Mouse (Mus musculus) CH12.LX (cell line): ENCODE measurements around the gene Psmd14. TPM values are rescaled to one million over a fixed set of nuclear protein-coding genes. Genes with fewer than 3 reads are reported as not detected.

ENCODE experiments used
- DNase-seq: peaks from one replicate; pipeline ENCODE4 v3.0.0-alpha.2; 2013; ENCODE audit errors: extremely low read depth
- H3K27ac ChIP-seq: 2 replicates; pipeline ENCODE4 v1.5.1; 2012; ENCODE audit warnings: low read depth, mild to moderate bottlenecking, control low read depth, moderate library complexity; ENCODE audit not compliant: insufficient read depth
- H3K27me3 ChIP-seq: replicated peaks from 2 replicates; pipeline ENCODE3; 2012; ENCODE audit warnings: inconsistent platforms
- H3K36me3 ChIP-seq, 2 experiments: replicated peaks in 1 of 2; 2 replicates each; pipeline versions ENCODE3 to v1.6.1; 2012; ENCODE audit warnings: inconsistent platforms in 1 of 2, low read length in 1 of 2, mild to moderate bottlenecking in 1 of 2, mixed read lengths in 1 of 2, moderate library complexity in 1 of 2; ENCODE audit not compliant: control insufficient read depth in 1 of 2, insufficient read depth in 1 of 2
- H3K4me1 ChIP-seq, 2 experiments: 2 replicates each; pipeline ENCODE4 v1.6.1; 2012; ENCODE audit warnings: inconsistent platforms in 1 of 2, moderate library complexity in 1 of 2; ENCODE audit not compliant: insufficient read depth in 2 of 2, control insufficient read depth in 1 of 2
- H3K4me2 ChIP-seq: 2 replicates; pipeline ENCODE4 v1.6.1; 2012; ENCODE audit warnings: low read depth, mild to moderate bottlenecking, control low read depth; ENCODE audit not compliant: poor library complexity, insufficient read depth, severe bottlenecking
- H3K4me3 ChIP-seq, 3 experiments: fragments of 150-350 bp in 1 of 3; sonication (generic) in 1 of 3; replicated peaks in 1 of 3; 2 replicates each; pipeline versions ENCODE3 to v1.5.1; 2011 to 2012; ENCODE audit warnings: low read depth in 2 of 3, low read length in 2 of 3, mild to moderate bottlenecking in 2 of 3, moderate library complexity in 2 of 3, control low read depth in 1 of 3, improper control_type of control experiment in 1 of 3, inconsistent platforms in 1 of 3, mixed read lengths in 1 of 3; ENCODE audit not compliant: poor library complexity in 1 of 3
- H3K79me2 ChIP-seq: replicated peaks from 2 replicates; pipeline ENCODE4 v1.6.1; 2012; ENCODE audit warnings: mild to moderate bottlenecking, moderate library complexity; ENCODE audit not compliant: control insufficient read depth, poor library complexity, insufficient read depth, severe bottlenecking; ENCODE audit errors: extremely low read depth
- H3K9ac ChIP-seq: 2 replicates; pipeline ENCODE4 v1.6.1; 2012; ENCODE audit warnings: low read depth, mild to moderate bottlenecking, control low read depth, moderate library complexity; ENCODE audit not compliant: insufficient read depth
- H3K9me3 ChIP-seq: replicated peaks from 2 replicates; pipeline ENCODE3; 2012; ENCODE audit warnings: low read length, inconsistent platforms, mixed read lengths
- BHLHE40 ChIP-seq: IDR thresholded peaks from 2 replicates; pipeline ENCODE4 v1.6.1; 2011; ENCODE audit warnings: mild to moderate bottlenecking, low read depth, low read length, improper control_type of control experiment
- CHD2 ChIP-seq: IDR thresholded peaks from 2 replicates; pipeline ENCODE4 v1.6.1; 2011; ENCODE audit warnings: low read length, improper control_type of control experiment
- CTCF ChIP-seq, 2 experiments: IDR thresholded peaks in 1 of 2; conservative IDR thresholded peaks in 1 of 2; 2 replicates each; pipeline ENCODE4 v1.5.1; 2011 to 2012; ENCODE audit warnings: low read depth in 2 of 2, low read length in 2 of 2, improper control_type of control experiment in 1 of 2, inconsistent platforms in 1 of 2, mild to moderate bottlenecking in 1 of 2, moderate library complexity in 1 of 2
- GABPA ChIP-seq: IDR thresholded peaks from 2 replicates; pipeline ENCODE4 v1.6.1; 2012; ENCODE audit warnings: low read depth, low read length, improper control_type of control experiment, inconsistent platforms; ENCODE audit not compliant: insufficient replicate concordance
- HCFC1 ChIP-seq: IDR thresholded peaks from 2 replicates; pipeline ENCODE4 v1.6.1; 2012; ENCODE audit warnings: low read depth, mild to moderate bottlenecking, inconsistent platforms, low read length, improper control_type of control experiment
- JUND ChIP-seq: conservative IDR thresholded peaks from 2 replicates; pipeline ENCODE4 v1.6.1; 2011; ENCODE audit warnings: low read depth, low read length, improper control_type of control experiment
- KAT2A ChIP-seq: IDR thresholded peaks from 2 replicates; pipeline ENCODE4 v1.6.1; 2012; ENCODE audit warnings: low read length, improper control_type of control experiment, inconsistent platforms; ENCODE audit not compliant: insufficient replicate concordance
- MAFK ChIP-seq: IDR thresholded peaks from 2 replicates; pipeline ENCODE4 v1.6.1; 2011; ENCODE audit warnings: low read length, improper control_type of control experiment; ENCODE audit not compliant: insufficient replicate concordance
- MAX ChIP-seq: IDR thresholded peaks from 2 replicates; pipeline ENCODE4 v1.6.1; 2011; ENCODE audit warnings: low read length, improper control_type of control experiment
- MAZ ChIP-seq: IDR thresholded peaks from 2 replicates; pipeline ENCODE4 v1.6.1; 2012; ENCODE audit warnings: low read depth, mild to moderate bottlenecking, inconsistent platforms, low read length, improper control_type of control experiment, moderate library complexity
- MEF2A ChIP-seq: IDR thresholded peaks from 2 replicates; pipeline ENCODE4 v1.6.1; 2014; ENCODE audit warnings: low read depth, mild to moderate bottlenecking, inconsistent platforms, low read length, improper control_type of control experiment, borderline replicate concordance
- MYC ChIP-seq: IDR thresholded peaks from 2 replicates; pipeline ENCODE4 v1.6.1; 2011; ENCODE audit warnings: low read depth, mild to moderate bottlenecking, improper control_type of control experiment, low read length
- NRF1 ChIP-seq: IDR thresholded peaks from 2 replicates; pipeline ENCODE4 v1.6.1; 2014; ENCODE audit warnings: low read depth, mild to moderate bottlenecking, inconsistent platforms, low read length, improper control_type of control experiment, moderate library complexity
- PAX5 ChIP-seq: IDR thresholded peaks from 2 replicates; pipeline ENCODE4 v1.6.1; 2012; ENCODE audit warnings: low read length, inconsistent platforms, mixed read lengths
- POLR2A ChIP-seq: IDR thresholded peaks from 2 replicates; pipeline ENCODE4 v1.6.1; 2011; ENCODE audit warnings: low read depth, mild to moderate bottlenecking, improper control_type of control experiment, low read length
- RAD21 ChIP-seq: IDR thresholded peaks from 2 replicates; pipeline ENCODE4 v1.6.1; 2011; ENCODE audit warnings: low read depth, mild to moderate bottlenecking, low read length, improper control_type of control experiment, moderate library complexity
- RCOR1 ChIP-seq: conservative IDR thresholded peaks from 2 replicates; pipeline ENCODE4 v1.6.1; 2012; ENCODE audit warnings: low read depth, mild to moderate bottlenecking, inconsistent platforms, low read length, improper control_type of control experiment
- SIN3A ChIP-seq: IDR thresholded peaks from 2 replicates; pipeline ENCODE4 v1.6.1; 2012; ENCODE audit warnings: low read length, improper control_type of control experiment, inconsistent platforms
- SMC3 ChIP-seq: IDR thresholded peaks from 2 replicates; pipeline ENCODE4 v1.6.1; 2011; ENCODE audit warnings: low read depth, low read length, improper control_type of control experiment
- UBTF ChIP-seq: IDR thresholded peaks from 2 replicates; pipeline ENCODE4 v1.6.1; 2012; ENCODE audit warnings: low read depth, mild to moderate bottlenecking, inconsistent platforms, low read length, improper control_type of control experiment, moderate library complexity
- USF1 ChIP-seq: IDR thresholded peaks from 2 replicates; pipeline ENCODE4 v1.6.1; 2014; ENCODE audit warnings: low read depth, mild to moderate bottlenecking, inconsistent platforms, low read length, improper control_type of control experiment
- ZC3H11A ChIP-seq: IDR thresholded peaks from 2 replicates; pipeline ENCODE4 v1.6.1; 2012; ENCODE audit warnings: low read depth, mild to moderate bottlenecking, inconsistent platforms, low read length, improper control_type of control experiment
- ZKSCAN1 ChIP-seq: IDR thresholded peaks from 2 replicates; pipeline ENCODE4 v1.6.1; 2012; ENCODE audit warnings: low read depth, inconsistent platforms, low read length, improper control_type of control experiment, borderline replicate concordance
- ZMIZ1 ChIP-seq: IDR thresholded peaks from 2 replicates; pipeline ENCODE4 v1.6.1; 2012; ENCODE audit warnings: low read depth, mild to moderate bottlenecking, inconsistent platforms, low read length, improper control_type of control experiment
- ZNF384 ChIP-seq: IDR thresholded peaks from 2 replicates; pipeline ENCODE4 v1.6.1; 2012; ENCODE audit warnings: low read depth, low read length, improper control_type of control experiment, inconsistent platforms
- dilution Hi-C: fragments of 300-500 bp; cut with MboI; formaldehyde crosslinking; loops from 2 replicates; pipeline ENCODE4 v1.14.3; 2020; ENCODE audit warnings: low sequenced_read_pairs; ENCODE audit not compliant: extremely low pct_unique_long_range_greater_than_20kb, extremely low pct_ligation_motif_present
- in situ Hi-C: fragments of 300-500 bp; cut with MboI; formaldehyde crosslinking; loops from 3 replicates; pipeline ENCODE4 v1.14.3; 2019; ENCODE audit warnings: low sequenced_read_pairs, low pct_ligation_motif_present, low pct_unique_long_range_greater_than_20kb, mixed read lengths
- polyA plus RNA-seq: library from polyadenylated mRNA; unstranded; fragments of >175 nt; gene quantifications from 2 replicates; pipeline ENCODE4 v1.2.1, GENCODE M21; 2012; ENCODE audit warnings: low read depth; ENCODE audit not compliant: insufficient read length
- total RNA-seq, 2 experiments: library from RNA; depleted of rRNA; stranded (reverse); fragments of 300-350 nt in 1 of 2; fragments of >200 nt in 1 of 2; gene quantifications; 2 replicates each; pipeline ENCODE4 v1.2.3; 2012 to 2014

The Psmd14 gene
- total and polyA plus RNA-seq, 3 experiments = 159 to 418 (median 267) TPM

DNA sequence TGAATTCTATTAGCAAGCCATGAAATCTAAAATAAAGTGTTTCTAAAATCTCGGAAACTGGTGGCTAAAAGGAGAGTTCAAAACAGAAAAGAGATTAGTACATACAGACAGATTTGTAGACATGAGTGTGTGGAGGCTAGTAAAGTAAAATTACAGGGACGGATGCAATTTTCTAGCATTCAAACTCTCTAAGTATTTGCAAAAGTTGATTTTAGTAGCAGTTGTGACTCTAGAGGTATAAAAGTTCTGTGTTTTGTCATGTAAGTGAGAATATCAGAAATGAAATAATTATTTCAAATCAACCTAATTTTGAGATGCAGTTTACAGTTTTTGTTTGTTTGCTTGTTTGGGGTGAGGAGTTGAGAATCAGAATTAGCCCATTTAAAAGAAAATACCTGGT lies 96.3 kb downstream of the Psmd14 start:
- in situ Hi-C loops (no loop called here), dilution Hi-C loops (no loop called here)
- Histone ChIP-seq H3K4me1 (peaks cover 0 to 8% of the 10 kb centered on the region in 2 experiments; a peak in 2 of 4 replicates), H3K27ac (no peak overlapping the region)
- TF ChIP-seq PAX5 (no peak), RAD21 (no peak), MEF2A (no peak), ZC3H11A (no peak), CHD2 (no peak), UBTF (no peak), MAFK (no peak), GABPA (no peak)
- TF ChIP-seq, all 38 proteins: peak for 0
- Histone ChIP-seq H3K79me2 (no peaks in the 10 kb centered on the region), H3K9ac (peak overlapping the region; percentile 34; the same call in 1 of the 2 replicates), H3K4me3 (peak overlapping the region in 1 of 3 experiments; percentile 22), H3K36me3 (peaks cover 12% of the 10 kb centered on the region in 2 experiments), H3K9me3 (peaks cover 25% of the 10 kb centered on the region), H3K27me3 (no peaks in the 10 kb centered on the region), H3K4me2 (no peak overlapping the region)
- no peak for DNase-seq

GRCm38 (mm10) chr2:61808776-61809175 lies 97.3 kb downstream of the Psmd14 start:
- Histone ChIP-seq H3K27me3 (no peaks in the 10 kb centered on the region), H3K9me3 (peaks cover 25% of the 10 kb centered on the region), H3K79me2 (no peaks in the 10 kb centered on the region), H3K9ac (no peak overlapping the region), H3K27ac (no peak overlapping the region), H3K4me2 (0 out of 2 replicates have a peak overlapping the region, but pooled peaks have one; percentile 29), H3K4me3 (no peak overlapping the region), H3K4me1 (peaks cover 0 to 8% of the 10 kb centered on the region in 2 experiments; a peak in 2 of 4 replicates), H3K36me3 (peaks cover 9 to 12% of the 10 kb centered on the region in 2 experiments)
- dilution Hi-C loops = no loop called here
- no peak for DNase-seq
- TF ChIP-seq MAX (0 out of 2 replicates have a peak, but pooled peaks have one; percentile 41), SMC3 (no peak)
- in situ Hi-C loops = no loop called here

GRCm38 (mm10) chr2:61809381-61809780 lies 97.9 kb downstream of the Psmd14 start:
- in situ Hi-C loops (no loop called here), dilution Hi-C loops (no loop called here)
- H3K79me2 ChIP-seq = no peaks in the 10 kb centered on the region
- H3K9ac ChIP-seq = no peak overlapping the region
- no peaks in the 10 kb centered on the region for H3K27me3 ChIP-seq
- no peak overlapping the region for H3K27ac ChIP-seq
- no peak overlapping the region for H3K4me3 ChIP-seq
- peaks cover 9 to 12% of the 10 kb centered on the region in 2 experiments for H3K36me3 ChIP-seq
- no peak overlapping the region for H3K4me2 ChIP-seq
- H3K4me1 ChIP-seq = peaks cover 0 to 8% of the 10 kb centered on the region in 2 experiments; a peak in 2 of 4 replicates
- H3K9me3 ChIP-seq = peaks cover 25% of the 10 kb centered on the region
- TF ChIP-seq MAZ (no peak), GABPA (no peak), USF1 (no peak), SIN3A (no peak), ZKSCAN1 (no peak), NRF1 (no peak), POLR2A (no peak), JUND (no peak), PAX5 (no peak), HCFC1 (no peak), MEF2A (no peak), RCOR1 (no peak), KAT2A (no peak), ZMIZ1 (no peak), CTCF (conservative IDR thresholded peaks at IDR 0.05 in 1 of 2, IDR thresholded peaks at IDR 0.05 in 1 of 2; ENCODE audit: low read depth in 2 of 2, low read length in 2 of 2) (no peak), BHLHE40 (no peak), MYC (no peak), ZNF384 (no peak)
- no peak for DNase-seq
